In genomic region chr11:81385547-81385946, GRCm38 (mm10) we compare ENCODE assay signal across 24 mouse cellular contexts.
"Had no signal": no experiment of that assay in that cellular context is flagged by ENCODE, and none has a peak within 500 bp of the region (broad histone marks: within the 10 kb centered on the region; RNA-seq: fewer than 3 reads in every experiment).

No protein-coding gene starts in this region.

- H3K4me2 ChIP-seq: heart, embryonic 11.5 days; heart, embryonic 13.5 days; heart, embryonic 15.5 days; hindbrain, embryonic 13.5 days; hindbrain, embryonic 15.5 days; liver, embryonic 11.5 days had no signal

- DNase-seq: gastrocnemius, postnatal 14 days; gastrocnemius, postnatal 36 days; heart, adult 11 months; heart, adult 2 months; heart, postnatal 14 days; heart, postnatal 36 days; kidney, adult 11 months; kidney, adult 2 months; kidney, adult 9 months; kidney, postnatal 10 days; kidney, postnatal 25 days; kidney, postnatal 4 days; left cerebral cortex, postnatal 4 days; liver had no signal

- H3K9me3 ChIP-seq: heart, embryonic 13.5 days; heart, embryonic 15.5 days; hindbrain, embryonic 13.5 days; hindbrain, embryonic 15.5 days had no signal

- H3K4me3 ChIP-seq: heart, adult 2 months; heart, embryonic 13.5 days; heart, embryonic 15.5 days; hindbrain, embryonic 13.5 days; hindbrain, embryonic 15.5 days; layer of hippocampus, adult 2 months had no signal

- H3K9ac ChIP-seq: heart, embryonic 13.5 days; heart, embryonic 15.5 days; hindbrain, embryonic 13.5 days; hindbrain, embryonic 15.5 days had no signal

- ATAC-seq: forebrain, embryonic 16.5 days; hindbrain, postnatal 0 days; intestine, embryonic 16.5 days had no signal

- H3K27ac ChIP-seq: heart, adult 2 months; heart, embryonic 13.5 days; heart, embryonic 15.5 days; hindbrain, embryonic 13.5 days; hindbrain, embryonic 15.5 days; hindbrain, postnatal 0 days; layer of hippocampus, adult 2 months had no signal

- H3K36me3 ChIP-seq: heart, embryonic 13.5 days; heart, embryonic 15.5 days; hindbrain, embryonic 13.5 days; hindbrain, embryonic 15.5 days had no signal

- H3K4me1 ChIP-seq: heart, embryonic 13.5 days; heart, embryonic 15.5 days had no signal

- H3K27me3 ChIP-seq: heart, embryonic 15.5 days; hindbrain, embryonic 13.5 days; hindbrain, embryonic 15.5 days had no signal
